Mouse (Mus musculus): ENCODE measurements at regions not wholly inside any gene's neighbourhood (a gene's known extent, or its start where the extent isn't known, plus 50 kb on each side); places are given as distances from the start of the nearest gene placed in this dataset.

DNA sequence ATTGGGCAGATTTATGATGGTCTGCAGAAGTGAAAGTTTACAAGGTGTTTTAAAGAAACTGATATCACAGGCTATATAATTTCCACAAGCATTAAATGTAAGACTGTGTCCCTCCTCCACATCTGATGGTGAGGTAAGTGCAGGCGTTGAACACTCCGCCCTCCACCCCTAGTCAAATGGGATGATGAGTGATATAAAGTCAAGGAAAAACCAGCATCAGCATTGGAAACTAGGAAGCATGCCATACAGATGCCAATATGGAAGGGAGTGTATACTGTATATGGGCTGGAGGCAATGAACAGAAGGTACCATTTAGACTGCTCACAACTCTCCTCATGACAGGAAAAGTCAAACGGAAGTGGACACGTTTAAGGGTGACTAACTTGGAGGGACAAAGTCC is 468.5 kb upstream of the Gm26657 start:
- no peak for TF ChIP-seq MYOD1 (IDR thresholded peaks at IDR 0.05; ENCODE audit: control insufficient read depth in 1 of 3, insufficient read length in 2 of 3, low read depth in 2 of 3)
- no peak for TF ChIP-seq POLR2A (IDR thresholded peaks at IDR 0.05; ENCODE audit: insufficient read length, low read depth)
- no peak for TF ChIP-seq SRF (IDR thresholded peaks at IDR 0.05; ENCODE audit: control insufficient read depth, insufficient read length, low read depth)
- no peak for TF ChIP-seq MAX (IDR thresholded peaks at IDR 0.05; ENCODE audit: low read depth)
- TF ChIP-seq CEBPB (IDR thresholded peaks at IDR 0.05; ENCODE audit: insufficient read depth, poor library complexity, severe bottlenecking) = no peak
- no peak for TF ChIP-seq E2F4 (IDR thresholded peaks at IDR 0.05; ENCODE audit: insufficient read depth)
- TF ChIP-seq POLR2AphosphoS2 (IDR thresholded peaks at IDR 0.05; ENCODE audit: insufficient read length, low read depth) = no peak
- no peak for TF ChIP-seq USF1 (IDR thresholded peaks at IDR 0.05; ENCODE audit: low read depth)
- TF ChIP-seq MYOG (IDR thresholded peaks at IDR 0.05; ENCODE audit: control insufficient read depth in 1 of 3, insufficient read depth in 1 of 3, insufficient read length in 2 of 3, low read depth in 2 of 3) = no peak
- TF ChIP-seq TCF3 (IDR thresholded peaks at IDR 0.05; ENCODE audit: insufficient read length, low read depth) = no peak
- no peak for TF ChIP-seq TCF12 (IDR thresholded peaks at IDR 0.05; ENCODE audit: insufficient read depth, poor library complexity, severe bottlenecking)

Measured in myocyte (in vitro differentiated cells).